Mouse (Mus musculus) MEL (cell line): ENCODE results near the gene Gpc3. TPM values are rescaled to one million over a fixed set of nuclear protein-coding genes. Genes with fewer than 3 reads are reported as not detected.

ENCODE experiments used
- DNase-seq: peaks from one replicate; pipeline ENCODE4 v3.0.0; 2011; ENCODE audit warnings: low read depth, low spot score
- H3K27ac ChIP-seq: 2 replicates; pipeline ENCODE4 v1.5.1; 2012; ENCODE audit warnings: low read depth, mild to moderate bottlenecking, control low read depth, low read length, moderate library complexity; ENCODE audit not compliant: control insufficient read depth
- H3K27me3 ChIP-seq, 2 experiments: fragments of 150-350 bp in 1 of 2; sonication (generic) in 1 of 2; 2 replicates each; pipeline ENCODE4 v1.6.1; 2012; ENCODE audit warnings: low read length in 2 of 2, mild to moderate bottlenecking in 2 of 2, improper control_type of control experiment in 1 of 2, moderate library complexity in 1 of 2; ENCODE audit not compliant: insufficient read depth in 2 of 2, control insufficient read depth in 1 of 2
- H3K36me3 ChIP-seq, 2 experiments: 2 replicates each; pipeline ENCODE4 v1.6.1; 2012 to 2014; ENCODE audit warnings: low read length in 2 of 2, improper control_type of control experiment in 1 of 2, inconsistent platforms in 1 of 2, mild to moderate bottlenecking in 1 of 2; ENCODE audit not compliant: insufficient read depth in 2 of 2, control insufficient read depth in 1 of 2
- H3K4me1 ChIP-seq, 2 experiments: fragments of 150-350 bp in 1 of 2; sonication (generic) in 1 of 2; 2 replicates each; pipeline ENCODE4 v1.6.1; 2012; ENCODE audit warnings: low read length in 2 of 2, improper control_type of control experiment in 1 of 2, mild to moderate bottlenecking in 1 of 2; ENCODE audit not compliant: insufficient read depth in 2 of 2, control insufficient read depth in 1 of 2
- H3K4me3 ChIP-seq, 2 experiments: fragments of 150-350 bp in 1 of 2; sonication (generic) in 1 of 2; 2 replicates each; pipeline ENCODE4 v1.5.1; 2012; ENCODE audit warnings: low read depth in 2 of 2, low read length in 2 of 2, mild to moderate bottlenecking in 2 of 2, moderate library complexity in 2 of 2, control low read depth in 1 of 2, improper control_type of control experiment in 1 of 2; ENCODE audit not compliant: control insufficient read depth in 1 of 2, insufficient read depth in 1 of 2
- H3K79me2 ChIP-seq: 2 replicates; pipeline ENCODE4 v1.6.1; 2012; ENCODE audit warnings: mild to moderate bottlenecking, low read length, moderate library complexity; ENCODE audit not compliant: control insufficient read depth, poor library complexity, insufficient read depth
- H3K9ac ChIP-seq: 2 replicates; pipeline ENCODE4 v1.6.1; 2012; ENCODE audit warnings: low read depth, mild to moderate bottlenecking, control low read depth, low read length, moderate library complexity; ENCODE audit not compliant: control insufficient read depth, poor library complexity, severe bottlenecking
- H3K9me3 ChIP-seq: fragments of 150-350 bp; sonication (generic); replicated peaks from 2 replicates; pipeline ENCODE4 v1.6.1; 2012; ENCODE audit warnings: mild to moderate bottlenecking, low read length, improper control_type of control experiment, moderate library complexity; ENCODE audit not compliant: insufficient read depth
- BHLHE40 ChIP-seq: IDR thresholded peaks from 2 replicates; pipeline ENCODE4 v1.6.1; 2012; ENCODE audit warnings: low read depth, mild to moderate bottlenecking, inconsistent platforms, low read length, improper control_type of control experiment, borderline replicate concordance
- CTCF ChIP-seq, 3 experiments: IDR thresholded peaks in 2 of 3; conservative IDR thresholded peaks in 1 of 3; 2 replicates each; pipeline ENCODE4 v1.5.1; 2011 to 2012; ENCODE audit warnings: low read length in 3 of 3, low read depth in 2 of 3, mild to moderate bottlenecking in 2 of 3, improper control_type of control experiment in 1 of 3, inconsistent platforms in 1 of 3, mixed read lengths in 1 of 3, moderate library complexity in 1 of 3; ENCODE audit not compliant: control insufficient read depth in 1 of 3, insufficient read depth in 1 of 3, poor library complexity in 1 of 3, severe bottlenecking in 1 of 3
- EP300 ChIP-seq, 2 experiments: IDR thresholded peaks; 2 replicates each; pipeline ENCODE4 v1.6.1; 2011; ENCODE audit warnings: improper control_type of control experiment in 2 of 2, low read length in 2 of 2, low read depth in 1 of 2, mild to moderate bottlenecking in 1 of 2
- ETS1 ChIP-seq: IDR thresholded peaks from 2 replicates; pipeline ENCODE4 v1.6.1; 2012; ENCODE audit warnings: low read depth, mild to moderate bottlenecking, inconsistent platforms, low read length, improper control_type of control experiment, moderate library complexity
- GATA1 ChIP-seq: IDR thresholded peaks from 2 replicates; pipeline ENCODE4 v1.6.1; 2011; ENCODE audit warnings: low read depth, low read length, improper control_type of control experiment
- HCFC1 ChIP-seq: IDR thresholded peaks from 2 replicates; pipeline ENCODE4 v1.6.1; 2012; ENCODE audit warnings: low read depth, mild to moderate bottlenecking, inconsistent platforms, low read length, improper control_type of control experiment, moderate library complexity
- JUND ChIP-seq: IDR thresholded peaks from 2 replicates; pipeline ENCODE4 v1.6.1; 2011; ENCODE audit warnings: low read depth, mild to moderate bottlenecking, improper control_type of control experiment, low read length
- MAFK ChIP-seq: IDR thresholded peaks from 2 replicates; pipeline ENCODE4 v1.6.1; 2011; ENCODE audit warnings: low read depth, mild to moderate bottlenecking, low read length, improper control_type of control experiment, borderline replicate concordance
- MAX ChIP-seq: IDR thresholded peaks from 2 replicates; pipeline ENCODE4 v1.6.1; 2011; ENCODE audit warnings: low read length, improper control_type of control experiment
- MEF2A ChIP-seq: IDR thresholded peaks from 2 replicates; pipeline ENCODE4 v1.6.1; 2014; ENCODE audit warnings: low read depth, mild to moderate bottlenecking, inconsistent platforms, low read length, improper control_type of control experiment; ENCODE audit not compliant: poor library complexity, insufficient replicate concordance, severe bottlenecking; ENCODE audit errors: extremely low read depth
- MYC ChIP-seq: IDR thresholded peaks from 2 replicates; pipeline ENCODE4 v1.6.1; 2011; ENCODE audit warnings: low read depth, mild to moderate bottlenecking, low read length, improper control_type of control experiment, moderate library complexity
- POLR2A ChIP-seq, 2 experiments: IDR thresholded peaks; 2 replicates each; pipeline ENCODE4 v1.6.1; 2011 to 2012; ENCODE audit warnings: low read length in 2 of 2, mild to moderate bottlenecking in 2 of 2, control low read depth in 1 of 2, improper control_type of control experiment in 1 of 2, low read depth in 1 of 2, moderate library complexity in 1 of 2; ENCODE audit not compliant: control insufficient read depth in 1 of 2, insufficient read depth in 1 of 2, poor library complexity in 1 of 2
- POLR2AphosphoS2 ChIP-seq: IDR thresholded peaks from 2 replicates; pipeline ENCODE4 v1.6.1; 2011; ENCODE audit warnings: low read length, improper control_type of control experiment
- POLR2AphosphoS5 ChIP-seq: IDR thresholded peaks from 2 replicates; pipeline ENCODE4 v1.6.1; 2012; ENCODE audit warnings: low read depth, borderline replicate concordance, mild to moderate bottlenecking, inconsistent platforms, low read length, moderate library complexity, mixed read lengths
- SIN3A ChIP-seq: IDR thresholded peaks from 2 replicates; pipeline ENCODE4 v1.6.1; 2012; ENCODE audit warnings: low read length, improper control_type of control experiment, inconsistent platforms
- SMC3 ChIP-seq: IDR thresholded peaks from 2 replicates; pipeline ENCODE4 v1.6.1; 2011; ENCODE audit warnings: low read depth, low read length, improper control_type of control experiment
- TCF12 ChIP-seq: IDR thresholded peaks from 2 replicates; pipeline ENCODE4 v1.6.1; 2014; ENCODE audit warnings: low read depth, mild to moderate bottlenecking, inconsistent platforms, low read length, improper control_type of control experiment, moderate library complexity
- UBTF ChIP-seq: IDR thresholded peaks from 2 replicates; pipeline ENCODE4 v1.6.1; 2012; ENCODE audit warnings: low read depth, mild to moderate bottlenecking, inconsistent platforms, low read length, improper control_type of control experiment, moderate library complexity, borderline replicate concordance; ENCODE audit not compliant: insufficient read depth
- USF1 ChIP-seq: IDR thresholded peaks from 2 replicates; pipeline ENCODE4 v1.6.1; 2014; ENCODE audit warnings: low read depth, mild to moderate bottlenecking, inconsistent platforms, low read length, improper control_type of control experiment, moderate library complexity
- USF2 ChIP-seq, 2 experiments: IDR thresholded peaks; 2 replicates each; pipeline ENCODE4 v1.6.1; 2011 to 2012; ENCODE audit warnings: improper control_type of control experiment in 2 of 2, low read length in 2 of 2, borderline replicate concordance in 1 of 2, inconsistent platforms in 1 of 2, low read depth in 1 of 2, mild to moderate bottlenecking in 1 of 2; ENCODE audit not compliant: insufficient read depth in 1 of 2
- ZC3H11A ChIP-seq: IDR thresholded peaks from 2 replicates; pipeline ENCODE4 v1.6.1; 2012; ENCODE audit warnings: low read depth, mild to moderate bottlenecking, inconsistent platforms, low read length, improper control_type of control experiment
- polyA plus RNA-seq, 2 experiments: library from polyadenylated mRNA; stranded (reverse) in 1 of 2; unstranded in 1 of 2; fragments of >175 nt in 1 of 2; fragments of >200 nt in 1 of 2; gene quantifications; 2 replicates each; pipeline versions ENCODE4 v1.2.1 to v1.2.4; 2012; ENCODE audit warnings: low replicate concordance in 2 of 2, low read depth in 1 of 2; ENCODE audit not compliant: insufficient read length in 2 of 2, insufficient read depth in 1 of 2, missing spikeins in 1 of 2
- total RNA-seq: library from RNA; depleted of rRNA; stranded (reverse); fragments of 300-350 nt; gene quantifications from 2 replicates; pipeline ENCODE4 v1.2.3, GENCODE M21; 2012

The Gpc3 gene
- total and polyA plus RNA-seq, 3 experiments = not detected

GRCm38 (mm10) chrX:52614031-52614381, 256 bp upstream of the Gpc3 start:
- Histone ChIP-seq H3K9me3 (no peaks in the 10 kb centered on the region), H3K4me1 (no peaks in the 10 kb centered on the region), H3K79me2 (no peaks in the 10 kb centered on the region), H3K36me3 (no peaks in the 10 kb centered on the region), H3K27ac (no peak overlapping the region), H3K4me3 (no peak overlapping the region), H3K27me3 (no peaks in the 10 kb centered on the region), H3K9ac (no peak overlapping the region)
- no peak for DNase-seq
- no peak for TF ChIP-seq UBTF
- no peak for TF ChIP-seq MAX
- TF ChIP-seq EP300 (IDR thresholded peaks at IDR 0.05; ENCODE audit: low read depth in 1 of 2, low read length in 2 of 2) = no peak
- no peak for TF ChIP-seq TCF12
- no peak for TF ChIP-seq SMC3
- no peak for TF ChIP-seq BHLHE40
- TF ChIP-seq USF1 = no peak
- no peak for TF ChIP-seq SIN3A

- no peaks in the 10 kb centered on the region for H3K27me3 ChIP-seq
- no peaks in the 10 kb centered on the region for H3K9me3 ChIP-seq
- no peak overlapping the region for H3K9ac ChIP-seq
- H3K27ac ChIP-seq = no peak overlapping the region
- H3K79me2 ChIP-seq = no peaks in the 10 kb centered on the region
- no peak for DNase-seq
- no peaks in the 10 kb centered on the region for H3K36me3 ChIP-seq
- TF ChIP-seq MYC = no peak
- no peak for TF ChIP-seq CTCF (IDR thresholded peaks at IDR 0.05 in 2 of 3, conservative IDR thresholded peaks at IDR 0.05 in 1 of 3; ENCODE audit: control insufficient read depth in 1 of 3, insufficient read depth in 1 of 3, low read depth in 2 of 3, low read length in 3 of 3, poor library complexity in 1 of 3, severe bottlenecking in 1 of 3)
- TF ChIP-seq GATA1 = no peak
- no peak for TF ChIP-seq JUND
- no peak for TF ChIP-seq MEF2A
- no peak for TF ChIP-seq USF2 (IDR thresholded peaks at IDR 0.05; ENCODE audit: borderline replicate concordance in 1 of 2, insufficient read depth in 1 of 2, low read depth in 1 of 2, low read length in 2 of 2)
- TF ChIP-seq POLR2A (IDR thresholded peaks at IDR 0.05; ENCODE audit: control insufficient read depth in 1 of 2, insufficient read depth in 1 of 2, low read depth in 1 of 2, low read length in 2 of 2, poor library complexity in 1 of 2) = no peak
- no peak for TF ChIP-seq MAX
- TF ChIP-seq ZC3H11A = no peak
- no peak for TF ChIP-seq MAFK
- TF ChIP-seq ETS1 = no peak
- no peak for TF ChIP-seq POLR2AphosphoS2
- TF ChIP-seq HCFC1 = no peak
- no peak for TF ChIP-seq POLR2AphosphoS5
- TF ChIP-seq, all 39 proteins: peak for 0
- no peaks in the 10 kb centered on the region for H3K4me1 ChIP-seq
- H3K4me3 ChIP-seq = no peak overlapping the region
Measured at GRCm38 (mm10) chrX:52612806-52613205, 944 bp downstream of the Gpc3 start.
